Mouse (Mus musculus) kidney, embryonic 15.5 days (tissue): ENCODE measurements around the gene Melk. TPM values are rescaled to one million over a fixed set of nuclear protein-coding genes. Genes with fewer than 3 reads are reported as not detected.

Source experiments
- ATAC-seq: fragments of 200-750 bp; cut with Nextera tagmentation; replicated peaks from 2 replicates; pipeline ENCODE4 v1.8.0; 2017; ENCODE audit warnings: moderate TSS enrichment; ENCODE audit not compliant: low FRiP score
- H3K27ac ChIP-seq: fragments of 300-500 bp; sonication (generic); 2 replicates; pipeline ENCODE4 v1.5.1; 2015; ENCODE audit warnings: mild to moderate bottlenecking, inconsistent platforms
- H3K27me3 ChIP-seq: fragments of 300-500 bp; sonication (generic); 2 replicates; pipeline ENCODE4 v1.6.1; 2015; ENCODE audit warnings: inconsistent platforms
- H3K36me3 ChIP-seq: fragments of 300-500 bp; sonication (generic); 2 replicates; pipeline ENCODE4 v1.6.1; 2015; ENCODE audit warnings: inconsistent platforms
- H3K4me1 ChIP-seq: fragments of 300-500 bp; sonication (generic); 2 replicates; pipeline ENCODE4 v1.6.1; 2015; ENCODE audit warnings: inconsistent platforms
- H3K4me2 ChIP-seq: fragments of 300-500 bp; sonication (generic); 2 replicates; pipeline ENCODE4 v1.6.1; 2015; ENCODE audit warnings: moderate library complexity, mild to moderate bottlenecking, inconsistent platforms
- H3K4me3 ChIP-seq: fragments of 300-500 bp; sonication (generic); replicated peaks from 2 replicates; pipeline ENCODE4 v1.5.1; 2015; ENCODE audit warnings: mild to moderate bottlenecking, inconsistent platforms
- H3K9ac ChIP-seq: fragments of 300-500 bp; sonication (generic); 2 replicates; pipeline ENCODE4 v1.6.1; 2015; ENCODE audit warnings: mild to moderate bottlenecking, inconsistent platforms
- H3K9me3 ChIP-seq: fragments of 300-500 bp; sonication (generic); replicated peaks from 2 replicates; pipeline ENCODE4 v1.6.1; 2016; ENCODE audit warnings: inconsistent platforms
- WGBS: fragments of 180-500 bp; shearing (Covaris S2); methylation state at CpG from one replicate; pipeline ENCODE4 v1.1.7; 2015; ENCODE audit warnings: mixed read lengths; 5-methylcytosine and 5-hydroxymethylcytosine counted together
- polyA plus RNA-seq: library from polyadenylated mRNA; unstranded; fragments of >200 nt; fragmentation: Nextera tagmentation; extraction: Ambion mirVana; gene quantifications from 2 replicates; pipeline ENCODE4 v1.2.1, GENCODE M21; 2015

The Melk gene
- polyA plus RNA-seq, 1 experiment from 2014 or later, result 47.9 TPM

- WGBS, result 91% methylated on average over 7 of the region's 7 CpGs
- 0 out of 2 replicates have a peak, but pooled peaks cover 3% of the 10 kb centered on the region for H3K4me1 ChIP-seq
- no peak for ATAC-seq
These were observed 61.0 kb downstream of the Melk start for GRCm38 (mm10) chr4:44361670-44362069.

DNA sequence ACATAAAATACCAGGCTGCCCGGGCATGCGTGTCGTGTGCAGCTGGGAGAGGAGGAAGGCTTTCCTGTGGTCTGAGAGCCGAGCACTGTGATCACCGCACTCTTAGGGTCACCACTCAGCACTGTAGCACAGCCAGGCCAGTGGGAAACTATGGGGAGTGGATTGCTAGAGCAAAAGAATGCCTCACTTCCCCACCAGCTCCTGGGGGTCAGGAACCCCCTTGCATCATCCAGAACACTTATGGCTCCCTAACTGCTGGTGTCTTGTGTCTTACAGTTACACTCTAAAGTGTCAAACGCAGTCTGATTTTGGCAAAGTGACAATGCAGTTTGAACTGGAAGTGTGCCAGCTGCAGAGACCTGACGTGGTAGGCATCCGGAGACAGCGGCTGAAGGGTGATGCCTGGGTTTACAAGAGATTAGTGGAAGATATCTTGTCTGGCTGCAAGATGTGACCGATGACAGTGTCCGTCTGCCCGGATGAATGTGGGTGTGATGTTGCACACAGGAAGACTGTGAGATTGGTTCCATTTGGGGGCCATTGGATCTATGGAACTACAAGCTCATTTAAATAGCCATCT is 62.8 kb downstream of the Melk start:
- H3K4me1 ChIP-seq, result 0 out of 2 replicates have a peak, but pooled peaks cover 3% of the 10 kb centered on the region
- no peak overlapping the region for H3K27ac ChIP-seq
- WGBS, result 66% methylated on average over 12 of the region's 12 CpGs
- H3K36me3 ChIP-seq, result peaks cover 20% of the 10 kb centered on the region; the same call in 1 of the 2 replicates
- H3K9me3 ChIP-seq, result no peaks in the 10 kb centered on the region
- no peak for ATAC-seq
- no peaks in the 10 kb centered on the region for H3K27me3 ChIP-seq
- no peak overlapping the region for H3K4me2 ChIP-seq
- no peak overlapping the region for H3K9ac ChIP-seq
- H3K4me3 ChIP-seq, result no peak overlapping the region

More at GRCm38 (mm10) chr4:44361670-44362069, 61.0 kb downstream of the Melk start:
- no peak overlapping the region for H3K4me2 ChIP-seq
- H3K27me3 ChIP-seq, result no peaks in the 10 kb centered on the region
- no peak overlapping the region for H3K27ac ChIP-seq
- peaks cover 20% of the 10 kb centered on the region; the same call in 1 of the 2 replicates for H3K36me3 ChIP-seq
- no peak overlapping the region for H3K4me3 ChIP-seq
- H3K9me3 ChIP-seq, result no peaks in the 10 kb centered on the region
- no peak overlapping the region for H3K9ac ChIP-seq

DNA sequence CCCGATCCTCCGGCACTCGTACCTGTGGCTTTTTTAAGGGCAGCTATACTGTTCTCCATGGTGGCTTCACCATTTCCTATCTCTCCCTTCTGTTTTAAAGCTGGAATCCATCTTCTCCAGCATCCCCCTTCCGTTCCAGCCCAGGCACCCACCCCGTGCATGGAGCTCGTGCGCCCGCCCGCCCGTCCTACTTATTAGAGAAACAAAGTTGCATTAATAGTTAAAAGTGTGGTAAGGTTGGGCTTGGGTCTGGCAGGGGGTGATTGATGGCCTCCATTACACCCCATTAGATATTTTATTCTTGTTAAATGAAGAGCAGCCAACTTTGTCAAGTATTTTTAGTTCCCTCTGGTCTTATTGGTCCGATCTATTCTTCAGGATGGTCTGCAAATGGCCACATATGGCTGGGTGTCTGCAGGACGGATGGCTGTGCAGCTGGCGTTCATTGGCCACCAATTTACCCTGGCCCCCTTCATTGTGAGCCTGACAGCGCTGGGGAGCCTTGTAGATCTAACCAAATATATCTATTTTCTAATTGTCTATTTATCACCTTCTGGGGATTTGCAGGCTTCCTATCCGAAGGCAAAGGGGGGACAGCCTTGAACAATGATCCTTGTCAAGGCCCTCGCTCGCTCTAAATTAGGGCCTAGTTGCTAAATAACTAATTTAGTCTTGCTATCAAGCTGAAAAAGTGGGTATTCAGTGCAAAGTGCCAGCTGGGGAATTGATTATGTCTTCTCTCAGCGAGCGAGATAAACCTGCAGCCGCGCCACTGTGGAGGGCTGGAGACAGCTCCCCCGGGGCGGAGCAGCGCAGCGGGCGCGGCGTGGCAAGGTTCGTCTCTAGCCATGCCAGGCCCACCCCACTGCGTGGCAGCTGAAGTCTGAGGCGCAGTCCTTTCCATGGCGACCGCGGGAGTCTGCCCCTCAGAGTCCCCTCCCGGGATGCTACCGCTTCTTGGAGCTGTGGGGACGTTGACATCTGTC is 91.8 kb downstream of the Melk start:
- ATAC-seq, result no peak
- WGBS, result 84% methylated on average over 34 of the region's 37 CpGs
- Histone ChIP-seq H3K27me3 (no peaks in the 10 kb centered on the region), H3K4me3 (no peak overlapping the region), H3K36me3 (no peaks in the 10 kb centered on the region), H3K27ac (no peak overlapping the region), H3K9me3 (no peaks in the 10 kb centered on the region), H3K9ac (no peak overlapping the region), H3K4me2 (no peak overlapping the region), H3K4me1 (no peaks in the 10 kb centered on the region)

DNA sequence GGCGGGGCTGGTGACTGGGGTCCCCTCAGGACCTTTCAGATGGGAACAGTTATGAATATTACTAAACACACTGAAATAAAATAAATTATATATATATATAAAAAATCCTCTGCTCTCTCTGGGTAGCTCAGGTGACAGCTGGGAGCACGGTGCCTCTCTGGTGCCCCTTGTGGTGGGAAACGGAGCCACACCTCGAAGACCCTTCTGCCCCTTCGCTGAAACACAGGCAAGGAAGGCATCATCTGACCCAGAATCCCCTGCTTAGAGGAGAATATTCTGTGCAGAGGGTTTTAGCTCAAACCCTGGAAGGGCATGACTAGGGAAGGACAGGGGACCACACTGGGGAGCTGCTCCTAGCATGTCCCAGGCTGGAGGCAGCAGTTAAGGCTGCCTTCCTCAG is 101.9 kb downstream of the Melk start:
- no peaks in the 10 kb centered on the region for H3K4me1 ChIP-seq

DNA sequence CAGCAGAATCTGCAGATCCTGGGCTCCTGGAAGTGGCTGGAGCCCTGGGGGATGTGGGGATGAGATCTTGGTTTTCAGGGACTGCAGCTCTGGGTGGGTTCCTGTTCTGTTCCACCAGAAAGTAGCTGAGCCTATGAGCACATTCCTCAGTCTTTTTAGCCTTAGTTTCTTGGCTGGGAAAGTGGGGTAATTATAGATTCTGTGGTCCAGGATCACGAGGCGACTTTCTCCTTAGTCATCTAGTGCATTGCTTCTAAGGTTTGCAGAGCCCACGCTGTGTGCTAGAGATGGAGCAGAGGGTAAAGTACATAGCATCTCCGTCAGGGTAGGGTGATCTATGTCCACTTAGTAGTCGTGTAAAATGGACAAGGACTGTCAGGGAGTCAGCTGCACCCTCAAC is 103.8 kb downstream of the Melk start:
- no peak overlapping the region for H3K4me2 ChIP-seq
- no peaks in the 10 kb centered on the region for H3K9me3 ChIP-seq
- no peaks in the 10 kb centered on the region for H3K36me3 ChIP-seq
- 82% methylated on average over 5 of the region's 5 CpGs for WGBS
- no peak overlapping the region for H3K27ac ChIP-seq
- H3K4me1 ChIP-seq, result no peaks in the 10 kb centered on the region
- ATAC-seq, result no peak
- no peak overlapping the region for H3K4me3 ChIP-seq
- no peak overlapping the region for H3K9ac ChIP-seq
- no peaks in the 10 kb centered on the region for H3K27me3 ChIP-seq

More for the DNA sequence above, 101.9 kb downstream of the Melk start:
- Histone ChIP-seq H3K4me3 (no peak overlapping the region), H3K9me3 (no peaks in the 10 kb centered on the region), H3K9ac (no peak overlapping the region), H3K36me3 (no peaks in the 10 kb centered on the region), H3K27ac (no peak overlapping the region), H3K27me3 (no peaks in the 10 kb centered on the region), H3K4me2 (no peak overlapping the region)
- no peak for ATAC-seq
- WGBS, result 10% methylated on average over 5 of the region's 5 CpGs

Other genes starting within 250 kb of the Melk start
- gene Gne, start 216.7 kb upstream of the Melk start, polyA plus RNA-seq, result 22.5 and 25.3 TPM in 2 replicates
- 21.4 and 22.2 TPM in 2 replicates for gene Rnf38, start 67.1 kb upstream of the Melk start, polyA plus RNA-seq